Mouse (Mus musculus) inflammation-experienced regulatory T-cells (primary cell): ENCODE data around the gene Olfr1370. TPM values are rescaled to one million over a fixed set of nuclear protein-coding genes. Genes with fewer than 3 reads are reported as not detected.

Experiments used
- polyA plus RNA-seq, 2 experiments: library from polyadenylated mRNA; unstranded; fragments of 100-300 nt; shearing (Covaris generic); gene quantifications; one replicate each; pipeline ENCODE4 v1.2.1; 2017

Gene Olfr1370
- polyA plus RNA-seq = not detected

GRCm38 (mm10) chr13:21074847-21075246 is at the start of gene Olfr1370:
Olfr1370 (minus strand) TSS chr13:21074947.

GRCm38 (mm10) chr13:21111183-21111582 is 36.4 kb upstream of the Olfr1370 start, which contains the start of gene Olfr1369-ps1:
Olfr1369-ps1 (plus strand) TSS chr13:21111483.

Other genes starting within 250 kb of the Olfr1370 start
- gene Olfr1369-ps1, start 36.5 kb upstream of the Olfr1370 start, polyA plus RNA-seq = 1 to 10 TPM in 1 of 2 experiments, under 1 TPM in 1; 0.06 to 2.0 TPM
- gene Olfr263, start 54.7 kb upstream of the Olfr1370 start, polyA plus RNA-seq = under 1 TPM in 1 of 2 experiments, not detected in 1; 0.51 TPM
- not detected for gene Olfr1368, start 70.9 kb upstream of the Olfr1370 start, polyA plus RNA-seq
- gene Trim27, start 104.5 kb upstream of the Olfr1370 start, polyA plus RNA-seq = 100 to 1,000 TPM; 125 to 158 TPM
- 1 to 10 TPM in 1 of 2 experiments, under 1 TPM in 1; 0.22 to 1.7 TPM for gene Gpx5, start 217.8 kb upstream of the Olfr1370 start, polyA plus RNA-seq
- under 1 TPM; 0.23 to 0.77 TPM for gene Gpx6, start 237.2 kb upstream of the Olfr1370 start, polyA plus RNA-seq